Mouse (Mus musculus): ENCODE data around the gene Gm21987. TPM values are rescaled to one million over a fixed set of nuclear protein-coding genes. Genes with fewer than 3 reads are reported as not detected.

Gene Gm21987
- polyA plus RNA-seq, 1 experiment = not detected

DNA sequence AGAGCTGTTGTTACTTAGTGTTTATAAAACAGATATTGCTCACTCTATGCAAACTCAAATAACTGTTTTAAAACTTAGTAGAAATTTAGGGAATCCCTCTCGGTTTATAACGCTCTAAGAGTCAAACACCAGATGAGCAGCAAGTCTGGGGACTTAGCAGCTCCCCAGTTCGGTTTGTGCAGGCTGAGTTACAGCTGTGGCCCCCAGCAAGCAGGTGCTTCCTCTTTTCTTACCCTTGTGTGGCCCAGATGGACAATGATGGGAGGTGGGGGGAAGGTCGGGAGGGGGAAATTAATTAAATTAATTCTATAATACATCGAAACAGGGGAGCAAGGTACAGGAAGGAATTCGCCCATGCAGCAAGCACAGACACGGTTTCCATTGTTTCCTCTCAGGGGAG, 39.2 kb upstream of the Gm21987 start:
- TF ChIP-seq CTCF (IDR thresholded peaks at IDR 0.05; ENCODE audit: borderline replicate concordance, control insufficient read depth, extremely low read depth, insufficient read depth, low read length, poor library complexity) (no peak), POLR2A (IDR thresholded peaks at IDR 0.05; ENCODE audit: control insufficient read depth, extremely low read depth, insufficient read depth, low read length, poor library complexity) (no peak)
- 8% methylated on average over 7 of the region's 7 CpGs for WGBS
- Histone ChIP-seq H3K27me3 (ENCODE audit: control insufficient read depth, insufficient read depth, low read length) (no peaks in the 10 kb centered on the region), H3K4me3 (ENCODE audit: control insufficient read depth, insufficient read depth, low read length) (no peak overlapping the region), H3K4me1 (replicated peaks; ENCODE audit: control insufficient read depth, insufficient read depth, low read length) (no peaks in the 10 kb centered on the region), H3K36me3 (ENCODE audit: control insufficient read depth, insufficient read depth, low read length) (no peaks in the 10 kb centered on the region), H3K27ac (ENCODE audit: control insufficient read depth, insufficient read depth, low read length) (no peak overlapping the region)
- DNase-seq = no peak

DNA sequence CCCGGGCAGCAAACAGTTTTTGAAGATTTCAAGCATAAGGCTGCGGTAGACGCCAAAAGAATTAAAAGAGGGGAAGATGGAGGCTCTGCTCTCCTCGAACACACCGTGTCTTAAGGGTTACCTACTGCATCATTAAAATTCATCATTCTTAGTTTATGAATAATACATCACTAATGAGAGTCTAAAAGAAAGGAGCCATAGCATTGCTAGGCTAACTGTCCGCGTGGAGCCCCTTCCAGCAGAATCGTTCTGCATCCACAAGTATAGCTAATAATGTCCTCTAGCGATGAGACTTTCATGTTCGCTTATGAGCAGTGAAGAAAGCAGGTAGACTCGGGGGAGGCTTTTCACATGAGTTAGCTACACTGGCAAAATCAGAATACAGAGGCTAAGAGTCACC, 38.6 kb upstream of the Gm21987 start:
- Histone ChIP-seq H3K4me1 (replicated peaks; ENCODE audit: control insufficient read depth, insufficient read depth, low read length) (no peaks in the 10 kb centered on the region), H3K36me3 (ENCODE audit: control insufficient read depth, insufficient read depth, low read length) (no peaks in the 10 kb centered on the region), H3K27ac (ENCODE audit: control insufficient read depth, insufficient read depth, low read length) (no peak overlapping the region), H3K27me3 (ENCODE audit: control insufficient read depth, insufficient read depth, low read length) (no peaks in the 10 kb centered on the region), H3K4me3 (ENCODE audit: control insufficient read depth, insufficient read depth, low read length) (no peak overlapping the region)
- WGBS = 79% methylated on average over 11 of the region's 11 CpGs
- no peak for TF ChIP-seq POLR2A (IDR thresholded peaks at IDR 0.05; ENCODE audit: control insufficient read depth, extremely low read depth, insufficient read depth, low read length, poor library complexity)
- no peak for TF ChIP-seq CTCF (IDR thresholded peaks at IDR 0.05; ENCODE audit: borderline replicate concordance, control insufficient read depth, extremely low read depth, insufficient read depth, low read length, poor library complexity)
- no peak for DNase-seq

DNA sequence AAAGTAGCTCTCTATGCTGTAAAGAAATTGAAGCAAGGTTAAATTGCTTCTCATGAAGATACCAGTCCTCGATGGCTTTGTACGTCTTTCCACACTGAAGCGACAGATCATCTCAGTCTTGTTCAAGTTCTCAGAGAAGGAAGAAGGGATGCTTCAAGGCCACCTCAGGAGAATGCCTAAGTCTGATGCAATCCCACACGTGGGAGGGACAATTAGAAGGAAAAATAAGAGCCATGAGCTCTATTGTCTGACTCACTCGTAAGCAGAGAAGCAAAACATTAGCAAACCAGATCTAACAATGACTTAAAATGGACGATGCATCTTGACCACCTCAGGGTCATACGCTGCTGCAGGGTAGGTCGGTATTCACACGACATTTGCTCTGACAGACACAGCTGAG, 28.3 kb upstream of the Gm21987 start:
- TF ChIP-seq POLR2A (IDR thresholded peaks at IDR 0.05; ENCODE audit: control insufficient read depth, extremely low read depth, insufficient read depth, low read length, poor library complexity) (no peak), CTCF (IDR thresholded peaks at IDR 0.05; ENCODE audit: borderline replicate concordance, control insufficient read depth, extremely low read depth, insufficient read depth, low read length, poor library complexity) (no peak)
- Histone ChIP-seq H3K36me3 (ENCODE audit: control insufficient read depth, insufficient read depth, low read length) (no peaks in the 10 kb centered on the region), H3K4me1 (replicated peaks; ENCODE audit: control insufficient read depth, insufficient read depth, low read length) (no peaks in the 10 kb centered on the region; the same call in 1 of the 2 replicates), H3K27me3 (ENCODE audit: control insufficient read depth, insufficient read depth, low read length) (no peaks in the 10 kb centered on the region), H3K27ac (ENCODE audit: control insufficient read depth, insufficient read depth, low read length) (no peak overlapping the region), H3K4me3 (ENCODE audit: control insufficient read depth, insufficient read depth, low read length) (no peak overlapping the region)
- no peak for DNase-seq
- WGBS = 85% methylated on average over 9 of the region's 9 CpGs

- Histone ChIP-seq H3K27ac (ENCODE audit: control insufficient read depth, insufficient read depth, low read length) (no peak overlapping the region), H3K36me3 (ENCODE audit: control insufficient read depth, insufficient read depth, low read length) (no peaks in the 10 kb centered on the region), H3K4me1 (replicated peaks; ENCODE audit: control insufficient read depth, insufficient read depth, low read length) (no peaks in the 10 kb centered on the region; the same call in 1 of the 2 replicates), H3K27me3 (ENCODE audit: control insufficient read depth, insufficient read depth, low read length) (no peaks in the 10 kb centered on the region), H3K4me3 (ENCODE audit: control insufficient read depth, insufficient read depth, low read length) (no peak overlapping the region)
- DNase-seq = no peak
- TF ChIP-seq CTCF (IDR thresholded peaks at IDR 0.05; ENCODE audit: borderline replicate concordance, control insufficient read depth, extremely low read depth, insufficient read depth, low read length, poor library complexity) (no peak), POLR2A (IDR thresholded peaks at IDR 0.05; ENCODE audit: control insufficient read depth, extremely low read depth, insufficient read depth, low read length, poor library complexity) (no peak)
- 96% methylated on average over 4 of the region's 4 CpGs for WGBS
Observed at GRCm38 (mm10) chr16:38319087-38319486, 27.8 kb upstream of the Gm21987 start.

DNA sequence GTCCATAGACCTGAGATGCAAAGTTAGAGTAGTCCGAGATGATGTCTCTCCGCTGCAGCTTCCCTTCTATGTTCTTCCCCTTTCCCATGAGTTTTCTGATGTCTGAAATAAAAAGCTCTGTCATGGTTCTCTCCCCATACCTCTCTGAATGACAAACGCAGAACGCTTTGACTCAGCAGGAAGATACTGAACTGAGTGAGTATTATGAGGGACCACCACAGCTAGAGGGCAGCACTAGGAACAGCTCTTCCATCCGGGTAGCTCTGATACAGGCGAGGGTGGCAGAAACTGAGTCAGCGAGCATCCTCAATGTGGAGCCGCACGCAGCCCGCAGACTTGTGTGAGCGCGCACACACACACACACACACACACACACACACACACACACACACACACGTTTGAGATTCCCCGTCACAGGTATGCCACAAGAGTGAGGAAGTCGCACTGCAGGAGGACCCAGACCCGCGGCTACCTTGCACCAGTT, 25.3 kb upstream of the Gm21987 start:
- H3K27me3 ChIP-seq (ENCODE audit: control insufficient read depth, insufficient read depth, low read length) = no peaks in the 10 kb centered on the region
- no peak overlapping the region for H3K4me3 ChIP-seq (ENCODE audit: control insufficient read depth, insufficient read depth, low read length)
- H3K36me3 ChIP-seq (ENCODE audit: control insufficient read depth, insufficient read depth, low read length) = no peaks in the 10 kb centered on the region
- DNase-seq = peak; percentile 58
- 24% methylated on average over 17 of the region's 17 CpGs for WGBS
- H3K27ac ChIP-seq (ENCODE audit: control insufficient read depth, insufficient read depth, low read length) = no peak overlapping the region
- TF ChIP-seq POLR2A (IDR thresholded peaks at IDR 0.05; ENCODE audit: control insufficient read depth, extremely low read depth, insufficient read depth, low read length, poor library complexity) (no peak), CTCF (IDR thresholded peaks at IDR 0.05; ENCODE audit: borderline replicate concordance, control insufficient read depth, extremely low read depth, insufficient read depth, low read length, poor library complexity) (peak; percentile 67; the same call in 1 of the 2 replicates)
- no peaks in the 10 kb centered on the region; the same call in 1 of the 2 replicates for H3K4me1 ChIP-seq (replicated peaks; ENCODE audit: control insufficient read depth, insufficient read depth, low read length)

DNA sequence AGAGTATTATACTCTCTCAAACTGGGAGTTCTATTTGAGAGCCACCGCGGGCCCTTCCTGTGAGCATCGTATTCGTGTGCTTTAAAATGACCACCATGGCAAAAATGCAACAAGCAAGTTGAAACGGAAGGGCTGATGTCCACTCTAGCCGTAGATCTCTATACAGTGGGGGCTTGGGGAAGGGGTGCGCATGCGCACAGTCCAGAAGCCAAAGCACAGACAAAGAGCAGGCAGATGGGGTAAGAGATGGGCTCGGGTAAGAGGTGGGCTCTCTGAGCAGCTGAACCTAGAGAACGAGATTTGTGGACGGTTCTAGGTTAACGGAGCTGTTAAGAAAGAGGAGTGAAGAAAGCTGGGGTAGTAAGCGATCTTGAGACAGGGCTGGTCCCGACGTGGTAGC, 22.5 kb upstream of the Gm21987 start:
- H3K27ac ChIP-seq (ENCODE audit: control insufficient read depth, insufficient read depth, low read length) = no peak overlapping the region
- TF ChIP-seq CTCF (IDR thresholded peaks at IDR 0.05; ENCODE audit: borderline replicate concordance, control insufficient read depth, extremely low read depth, insufficient read depth, low read length, poor library complexity) (no peak), POLR2A (IDR thresholded peaks at IDR 0.05; ENCODE audit: control insufficient read depth, extremely low read depth, insufficient read depth, low read length, poor library complexity) (no peak)
- no peaks in the 10 kb centered on the region for H3K27me3 ChIP-seq (ENCODE audit: control insufficient read depth, insufficient read depth, low read length)
- H3K4me3 ChIP-seq (ENCODE audit: control insufficient read depth, insufficient read depth, low read length) = no peak overlapping the region
- no peak for DNase-seq
- no peaks in the 10 kb centered on the region for H3K36me3 ChIP-seq (ENCODE audit: control insufficient read depth, insufficient read depth, low read length)
- WGBS = 93% methylated on average over 15 of the region's 15 CpGs
- H3K4me1 ChIP-seq (replicated peaks; ENCODE audit: control insufficient read depth, insufficient read depth, low read length) = no peaks in the 10 kb centered on the region; the same call in 1 of the 2 replicates
